Mouse (Mus musculus) left cerebral cortex, postnatal 36 days (tissue): ENCODE results near the gene Fndc3a. TPM values are rescaled to one million over a fixed set of nuclear protein-coding genes. Genes with fewer than 3 reads are reported as not detected.

Source experiments
- DNase-seq, 2 experiments: peaks; one replicate each; pipeline ENCODE4 v3.0.0; 2021 to 2022; ENCODE audit warnings: low spot score in 2 of 2, mixed read lengths in 1 of 2
- intact Hi-C: fragments of 180-260 bp; cut with DNase I; formaldehyde crosslinking; loops from one replicate; pipeline ENCODE4 v1.15.1; 2025
- total RNA-seq, 2 experiments: library from RNA; stranded (reverse); gene quantifications; 2 replicates each; pipeline ENCODE4 v1.2.3; 2021

Fndc3a gene
- total RNA-seq: 10 to 100 TPM; 37.2 to 55.9 TPM

DNA sequence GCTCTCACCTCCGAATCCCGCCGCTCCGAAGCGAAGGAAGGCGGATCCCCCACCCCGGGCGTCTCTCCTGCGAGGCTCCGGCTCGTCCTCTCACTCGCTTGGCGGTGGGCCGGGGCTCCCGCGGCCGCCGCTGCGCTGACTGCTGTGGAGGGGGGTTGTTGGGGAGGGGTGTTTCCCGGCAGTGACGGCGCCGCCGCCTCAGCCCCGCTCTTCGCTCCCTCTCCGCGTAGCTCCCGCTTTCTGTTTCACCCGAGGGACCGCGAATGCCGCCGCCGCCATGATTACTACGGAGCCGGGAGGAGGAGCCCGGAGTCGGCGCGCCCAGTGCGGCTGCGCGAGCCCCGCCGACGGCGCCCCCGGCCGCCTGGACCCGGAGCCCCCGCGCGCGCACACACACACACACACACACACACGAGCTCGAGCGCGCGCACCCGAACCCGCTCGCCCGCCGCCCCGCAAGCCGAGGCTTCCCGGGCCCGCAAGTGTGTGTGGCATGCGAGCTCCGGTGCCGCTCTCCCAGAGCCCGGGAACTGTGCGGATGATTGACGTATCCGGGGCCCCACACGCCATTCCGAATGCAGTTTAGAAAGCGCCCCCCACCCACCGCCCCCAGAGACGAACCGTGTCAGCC is at the start of gene Fndc3a:
Gene Fndc3a (minus strand): TSS at position 294 of the 631 bp plus-strand sequence.
- intact Hi-C loops: loop anchor here (5.0 kb wide), 2 partner anchors 108 to 272 kb away; no protein-coding TSS in a partner anchor
- DNase-seq: peak; percentile 84 to 91

DNA sequence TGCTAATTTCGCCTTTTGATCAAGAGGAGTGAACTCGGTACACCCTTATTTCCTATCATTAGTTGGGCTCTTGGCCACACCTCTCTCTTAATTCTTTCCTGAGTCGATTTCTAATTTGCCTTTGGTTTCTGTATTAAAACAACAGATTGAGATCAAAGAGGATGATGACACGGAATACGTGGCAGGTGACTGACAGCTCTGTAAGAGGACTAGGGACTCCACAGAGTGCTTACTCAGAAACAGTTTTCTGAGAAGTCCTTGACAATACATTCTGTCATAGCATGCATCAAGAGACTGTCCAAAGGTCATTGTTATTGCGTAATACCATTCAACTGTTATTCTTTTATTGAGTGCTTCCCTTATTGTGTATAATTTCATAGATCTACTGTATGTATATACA is 43.1 kb upstream of the Fndc3a start:
- DNase-seq: no peak
- intact Hi-C loops: no loop called here

DNA sequence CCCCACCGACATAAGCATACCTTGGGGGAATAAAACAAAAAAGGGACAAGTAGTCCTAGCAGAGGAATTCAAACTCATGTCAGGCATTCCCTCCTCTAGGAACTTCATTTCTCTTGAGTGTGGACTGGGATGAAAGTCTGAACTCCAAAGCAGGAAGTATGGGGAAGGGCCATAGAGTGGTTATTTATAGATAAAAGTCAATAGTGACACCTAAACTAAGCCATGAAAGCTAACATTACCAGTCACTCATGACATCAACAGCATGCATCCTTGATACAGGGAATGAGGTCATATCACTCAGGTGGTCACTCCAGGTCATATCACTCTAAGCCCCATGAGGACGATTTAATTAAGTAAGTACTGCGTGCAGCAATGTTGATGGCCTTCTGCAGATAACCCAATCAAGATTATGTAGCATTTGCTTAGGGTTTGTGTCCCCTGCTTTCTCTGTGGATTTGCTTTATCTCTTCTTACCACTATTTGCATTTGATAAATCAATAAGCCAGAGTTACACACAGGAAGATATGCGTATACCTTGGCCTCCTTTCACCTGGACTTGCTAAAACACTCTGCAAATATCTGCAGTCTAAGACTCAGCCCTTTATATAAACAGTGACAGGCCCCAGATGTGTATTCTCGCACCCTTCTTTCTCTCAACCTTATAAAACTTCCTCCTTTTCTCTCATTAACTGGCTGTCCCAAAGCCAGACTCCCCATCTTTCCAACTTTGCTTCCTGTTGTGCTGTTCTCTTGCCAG is 40.8 kb upstream of the Fndc3a start:
- no peak for DNase-seq
- intact Hi-C loops: no loop called here

DNA sequence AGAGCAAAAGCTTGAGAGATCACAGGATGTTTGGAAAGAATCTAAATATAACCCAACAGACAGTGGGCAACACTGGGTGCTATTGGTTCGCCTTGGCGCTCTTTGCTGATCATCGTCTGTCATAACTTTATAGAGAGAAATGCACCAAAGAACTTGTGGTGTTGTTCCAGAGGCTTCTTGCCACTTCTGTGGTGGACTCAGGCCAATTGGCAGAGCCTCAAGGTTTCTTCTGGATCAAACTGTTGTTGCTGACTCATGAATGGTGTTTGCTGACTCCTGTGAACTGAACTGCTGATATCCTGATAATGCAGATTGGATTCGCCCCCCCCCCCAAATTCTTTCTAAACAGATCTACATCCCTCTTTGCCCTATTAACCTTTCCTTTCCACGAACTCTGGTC is 38.5 kb upstream of the Fndc3a start:
- DNase-seq: no peak

DNA sequence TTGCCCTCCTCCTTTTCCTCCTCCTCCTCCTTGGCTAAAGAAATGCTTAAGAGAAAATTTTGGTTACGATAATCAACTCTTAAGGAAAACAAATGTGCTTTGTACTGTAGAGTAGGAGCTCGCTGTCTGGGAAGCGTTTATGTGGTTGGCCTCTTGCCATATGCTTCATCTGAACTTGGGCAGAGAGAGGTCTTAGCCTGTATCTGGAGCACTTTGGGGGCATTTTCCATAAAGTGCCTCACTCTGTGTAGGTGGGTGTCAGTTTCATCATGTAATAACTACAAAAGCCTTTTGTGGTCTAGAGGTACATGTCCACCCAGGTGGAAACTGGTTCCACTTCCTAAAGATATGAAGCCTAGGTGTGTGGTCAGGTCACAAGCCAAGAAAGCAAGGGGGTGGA is 31.9 kb upstream of the Fndc3a start:
- no peak for DNase-seq
- intact Hi-C loops: no loop called here

More for the DNA sequence above, 38.5 kb upstream of the Fndc3a start:
- intact Hi-C loops: no loop called here

- intact Hi-C loops: no loop called here
- DNase-seq: no peak
Observed at GRCm38 (mm10) chr14:72740336-72740735, 30.5 kb upstream of the Fndc3a start.

- intact Hi-C loops: no loop called here
- no peak for DNase-seq
Observed at GRCm38 (mm10) chr14:72739484-72740208, 29.8 kb upstream of the Fndc3a start.

- intact Hi-C loops: no loop called here
Observed at GRCm38 (mm10) chr14:72738776-72739175, 29.0 kb upstream of the Fndc3a start.

DNA sequence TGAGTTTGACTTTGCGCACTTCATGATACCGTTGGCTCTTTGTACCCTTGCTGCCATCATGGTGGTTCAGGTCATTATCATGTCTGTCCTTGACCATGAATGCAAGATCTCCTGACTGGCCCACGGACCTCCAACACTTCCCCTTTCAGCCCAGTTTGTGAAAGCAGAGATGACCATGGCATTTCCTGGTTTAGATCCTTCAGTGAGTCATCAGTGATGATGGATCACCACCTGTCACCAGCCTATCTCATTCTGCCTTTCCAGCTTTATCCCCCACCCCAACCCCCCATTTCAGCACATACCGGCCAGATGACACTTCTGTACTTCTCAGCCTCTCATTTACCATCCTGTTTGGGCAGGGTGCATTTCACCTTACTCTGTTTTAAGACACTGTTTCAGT is 28.4 kb upstream of the Fndc3a start:
- intact Hi-C loops: no loop called here
- no peak for DNase-seq

More at GRCm38 (mm10) chr14:72738776-72739175, 29.0 kb upstream of the Fndc3a start:
- DNase-seq: no peak

DNA sequence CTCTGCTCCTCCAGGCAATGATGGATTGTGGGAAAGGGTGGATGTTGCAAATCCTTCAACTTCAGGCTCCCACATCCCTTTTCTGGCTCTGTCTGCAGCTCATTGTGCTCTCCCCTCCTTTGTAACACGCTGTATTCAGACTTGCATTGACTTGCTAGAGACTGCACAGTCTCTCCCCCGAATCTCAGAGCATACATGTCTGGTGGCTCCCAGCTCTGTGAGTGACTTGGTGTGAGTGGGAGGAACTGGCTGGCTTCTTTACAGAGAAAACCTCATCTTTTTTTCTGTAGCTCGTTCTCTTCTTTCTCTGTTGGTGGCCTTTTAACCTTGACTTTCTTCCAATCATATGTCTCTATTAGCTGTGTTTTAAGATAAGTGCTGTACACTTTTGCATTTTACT is 16.1 kb upstream of the Fndc3a start:
- DNase-seq: no peak
- intact Hi-C loops: no loop called here

DNA sequence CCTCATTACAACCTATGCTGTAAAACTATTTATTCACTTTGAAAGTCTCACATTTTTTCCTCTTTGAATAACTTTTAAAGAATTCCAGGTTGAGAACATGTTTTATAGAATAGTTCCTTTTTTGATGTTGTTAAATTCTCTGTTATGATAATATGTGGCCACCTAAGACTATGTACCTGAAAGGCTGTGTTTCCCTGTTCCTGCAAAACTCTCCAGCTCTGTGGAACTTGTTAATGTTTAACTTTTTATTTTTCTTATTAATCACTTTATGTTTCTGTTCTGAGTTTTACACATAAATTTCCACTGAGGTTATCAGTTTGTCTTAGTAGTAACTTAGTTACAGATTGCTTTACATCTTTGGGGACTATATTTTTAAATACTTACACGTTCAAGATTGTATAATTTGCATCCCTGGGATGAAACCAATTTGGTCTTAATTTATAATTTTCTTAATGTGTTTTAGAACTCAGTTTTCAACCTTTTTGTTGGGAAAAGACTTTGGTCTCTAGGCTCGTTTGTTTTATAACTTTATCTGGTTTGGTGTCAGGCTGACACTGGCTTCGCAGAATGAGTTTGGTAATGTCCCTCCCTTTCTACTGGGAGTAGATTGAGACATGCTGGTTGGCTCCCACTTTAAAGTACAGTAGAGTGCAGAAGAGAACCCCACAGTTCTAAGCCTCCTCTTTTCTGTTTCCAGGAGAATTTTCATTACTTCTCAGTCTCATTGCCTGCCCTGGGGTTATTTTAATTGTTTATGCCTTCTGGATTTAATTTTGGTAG is 12.7 kb upstream of the Fndc3a start:
- intact Hi-C loops: no loop called here
- DNase-seq: no peak

DNA sequence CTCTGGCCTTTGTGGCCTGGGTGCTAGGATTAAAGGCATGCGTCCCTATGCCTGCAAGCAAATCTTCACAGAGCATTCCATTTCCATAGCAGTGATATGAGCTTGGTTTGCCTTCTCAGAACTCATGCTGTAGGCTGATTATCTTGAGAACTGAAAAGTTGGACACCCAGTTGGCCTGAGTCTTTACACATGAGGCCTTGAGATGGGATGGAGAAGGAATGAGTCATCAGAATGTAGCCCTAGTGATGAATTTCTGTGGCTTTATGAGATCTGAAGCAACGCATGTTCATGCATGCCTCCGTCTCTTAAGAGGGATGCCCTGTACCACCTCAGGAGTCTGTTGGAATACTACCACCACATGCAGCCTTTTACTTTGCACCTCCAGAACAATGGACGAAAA is 6.4 kb upstream of the Fndc3a start:
- intact Hi-C loops: no loop called here
- no peak for DNase-seq

DNA sequence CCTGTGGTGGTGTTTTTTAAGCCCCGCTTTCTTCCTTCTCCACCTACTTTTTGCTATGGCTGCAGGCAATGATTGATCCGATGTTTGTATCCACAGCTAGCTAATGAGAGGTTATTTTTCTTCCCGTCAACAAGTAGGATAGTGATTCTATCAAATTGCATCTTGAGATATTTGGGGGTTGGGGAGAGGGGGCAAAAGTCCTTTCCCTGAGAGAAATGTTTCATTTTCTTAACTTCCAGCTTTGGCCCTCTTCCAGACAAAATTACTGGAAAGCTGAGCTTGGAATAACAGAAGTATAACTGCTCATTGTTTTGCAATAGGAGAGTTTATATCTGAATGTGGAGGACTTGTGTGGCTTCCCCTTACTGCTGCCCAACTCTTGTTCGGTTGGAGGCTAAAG is 1.3 kb upstream of the Fndc3a start:
- no peak for DNase-seq
- intact Hi-C loops: no loop called here

DNA sequence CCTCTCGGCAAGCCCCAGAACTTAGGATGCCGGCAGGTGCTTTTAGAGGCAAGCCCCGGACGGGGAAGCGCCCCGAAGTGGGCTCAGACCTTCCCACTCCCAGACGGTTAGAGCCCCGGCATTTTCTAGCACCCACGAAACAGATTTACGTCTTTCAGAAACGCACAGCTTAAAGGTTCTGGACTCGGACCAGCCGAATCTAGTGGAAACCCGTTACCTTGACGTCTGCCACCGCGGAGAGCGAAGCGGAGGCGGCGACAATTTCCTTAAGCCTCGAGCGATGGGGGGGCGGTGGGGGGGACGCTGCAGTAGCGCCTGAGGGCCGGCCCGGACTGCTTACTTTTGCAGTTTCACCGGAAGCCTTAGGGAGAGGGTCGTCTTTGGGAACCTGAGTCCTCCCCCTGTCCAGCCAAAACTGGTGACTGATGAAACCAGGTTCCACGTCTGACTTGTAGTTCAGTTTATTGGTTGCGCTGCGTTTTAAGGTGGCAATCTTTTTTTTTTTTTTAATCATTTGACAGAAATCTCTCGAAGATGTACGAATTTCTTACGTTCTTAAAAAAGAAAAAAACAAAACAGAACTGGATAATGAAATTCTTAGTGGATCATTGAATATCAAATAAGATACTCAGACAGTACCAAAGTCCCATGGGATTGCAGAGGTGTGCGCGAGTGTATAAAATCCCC is 681 bp upstream of the Fndc3a start:
- intact Hi-C loops: no loop called here
- DNase-seq: peak in 1 of 2 experiments; percentile 44

- DNase-seq: no peak
Observed at GRCm38 (mm10) chr14:72709091-72709709, 603 bp downstream of the Fndc3a start.

DNA sequence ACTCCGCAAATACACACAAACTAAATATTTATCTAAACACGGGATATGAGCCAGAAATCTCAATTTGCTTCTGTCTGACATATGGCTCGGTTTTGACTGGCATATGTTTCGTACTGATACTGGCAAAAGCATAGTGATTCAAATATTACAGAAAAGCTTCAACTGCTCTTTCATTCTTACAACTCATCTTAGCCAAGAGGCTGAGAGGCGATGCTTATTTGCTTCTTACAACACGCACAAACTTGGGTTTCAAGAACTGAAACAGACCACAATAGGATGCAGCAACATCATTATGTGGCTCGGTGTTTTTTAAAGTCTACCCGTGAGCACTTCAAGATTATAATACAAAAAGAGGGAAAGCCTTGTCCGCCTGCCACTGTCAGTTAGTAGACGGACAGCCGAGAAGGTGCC is 1.2 kb downstream of the Fndc3a start:
- intact Hi-C loops: loop anchor here (5.0 kb wide), 2 partner anchors 106 to 274 kb away; no protein-coding TSS in a partner anchor
- DNase-seq: peak in 1 of 2 experiments; percentile 5

More at GRCm38 (mm10) chr14:72709091-72709709, 603 bp downstream of the Fndc3a start:
- intact Hi-C loops: loop anchor here (5.0 kb wide), 2 partner anchors 107 to 273 kb away; no protein-coding TSS in a partner anchor

DNA sequence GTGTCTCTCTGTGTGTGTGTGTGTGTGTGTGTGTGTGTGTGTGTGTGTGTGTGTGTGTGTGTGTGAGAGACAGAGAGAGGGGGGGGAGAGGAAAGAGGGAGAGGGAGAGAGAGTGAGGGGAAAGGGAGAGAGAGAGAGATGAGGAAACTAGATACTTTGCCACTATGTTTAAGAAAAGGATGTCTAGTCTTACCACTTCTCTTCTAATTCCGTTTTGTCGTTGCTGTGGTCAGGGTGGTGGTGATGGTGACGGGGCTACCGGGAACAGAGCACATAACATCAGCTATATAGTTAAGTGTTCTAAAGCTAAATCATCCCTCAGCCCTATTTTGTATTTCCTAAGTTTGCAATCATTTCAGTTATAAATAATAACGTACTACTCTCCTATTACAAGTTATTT is 9.7 kb downstream of the Fndc3a start:
- intact Hi-C loops: no loop called here
- no peak for DNase-seq

GRCm38 (mm10) chr14:72691406-72691805 is 18.4 kb downstream of the Fndc3a start:
- intact Hi-C loops: no loop called here
- DNase-seq: no peak

- no peak for DNase-seq
- intact Hi-C loops: no loop called here
Observed at GRCm38 (mm10) chr14:72689525-72689924, 20.3 kb downstream of the Fndc3a start.
